Mouse (Mus musculus) kidney, adult 2 months (tissue): ENCODE results near the gene Kazn.

Experiments
- CTCF ChIP-seq: fragments of 200-500 bp; conservative IDR thresholded peaks from 2 replicates; pipeline ENCODE4 v1.5.1; 2011; ENCODE audit warnings: low read depth, mild to moderate bottlenecking, control low read depth, low read length, moderate library complexity, mixed read lengths; ENCODE audit not compliant: insufficient read depth, insufficient read length
- POLR2A ChIP-seq: fragments of 200-500 bp; IDR thresholded peaks from one replicate; pipeline ENCODE4 v1.6.1; 2011; ENCODE audit warnings: low read depth, low read length, control low read depth

- no peak for TF ChIP-seq CTCF
- TF ChIP-seq POLR2A: no peak
Measured at GRCm38 (mm10) chr4:142117993-142118392, 121.2 kb downstream of the Kazn start.
